Mouse (Mus musculus) limb, embryonic 11.5 days (tissue): ENCODE data around the gene Scn10a. TPM values are rescaled to one million over a fixed set of nuclear protein-coding genes. Genes with fewer than 3 reads are reported as not detected.
A peak's percentile ranks its signal among the peaks of the same experiment; 100 is the strongest.

Experiments used
- ATAC-seq: fragments of 200-750 bp; cut with Nextera tagmentation; 2 replicates; pipeline ENCODE4 v1.8.0; 2017; ENCODE audit warnings: low read depth; ENCODE audit not compliant: insufficient number of reproducible peaks, low FRiP score, low TSS enrichment
- DNase-seq: peaks from one replicate; pipeline ENCODE4 v3.0.0-alpha.2; 2015; ENCODE audit warnings: low spot score
- H3K27ac ChIP-seq: fragments of 300-500 bp; sonication (generic); replicated peaks from 2 replicates; pipeline ENCODE4 v1.5.1; 2014; ENCODE audit warnings: low read depth, mild to moderate bottlenecking, low read length
- H3K27me3 ChIP-seq: fragments of 300-500 bp; sonication (generic); 2 replicates; pipeline ENCODE4 v1.6.1; 2014; ENCODE audit warnings: mild to moderate bottlenecking, low read length, mixed read lengths; ENCODE audit not compliant: control insufficient read depth, insufficient read depth
- H3K36me3 ChIP-seq: fragments of 300-500 bp; sonication (generic); 2 replicates; pipeline ENCODE4 v1.6.1; 2014; ENCODE audit warnings: mild to moderate bottlenecking, low read length, moderate library complexity, mixed read lengths; ENCODE audit not compliant: control insufficient read depth, insufficient read depth
- H3K4me1 ChIP-seq: fragments of 300-500 bp; sonication (generic); 2 replicates; pipeline ENCODE4 v1.6.1; 2014; ENCODE audit warnings: low read length, mixed read lengths; ENCODE audit not compliant: control insufficient read depth, insufficient read depth
- H3K4me2 ChIP-seq: fragments of 300-500 bp; sonication (generic); 2 replicates; pipeline ENCODE4 v1.6.1; 2014; ENCODE audit warnings: low read depth, mild to moderate bottlenecking, moderate library complexity; ENCODE audit not compliant: severe bottlenecking
- H3K4me3 ChIP-seq: fragments of 300-500 bp; sonication (generic); 2 replicates; pipeline ENCODE4 v1.5.1; 2014; ENCODE audit warnings: low read depth, low read length
- H3K9ac ChIP-seq: fragments of 300-500 bp; sonication (generic); 2 replicates; pipeline ENCODE4 v1.6.1; 2014; ENCODE audit warnings: mild to moderate bottlenecking, low read length
- H3K9me3 ChIP-seq: fragments of 300-500 bp; sonication (generic); 2 replicates; pipeline ENCODE4 v1.6.1; 2016; ENCODE audit warnings: low read length; ENCODE audit not compliant: control insufficient read depth
- WGBS: fragments of 180-500 bp; shearing (Covaris S2); extraction: QIAGEN DNeasy Blood & Tissue Kit; methylation state at CpG from one replicate; pipeline ENCODE4 v1.1.7; 2014; 5-methylcytosine and 5-hydroxymethylcytosine counted together
- polyA plus RNA-seq: library from polyadenylated mRNA; unstranded; fragments of >200 nt; fragmentation: Nextera tagmentation; extraction: Ambion mirVana; gene quantifications from 2 replicates; pipeline ENCODE4 v1.2.1, GENCODE M21; 2014

The Scn10a gene
- polyA plus RNA-seq, 1 experiment from 2014 or later: 0.03 TPM

DNA sequence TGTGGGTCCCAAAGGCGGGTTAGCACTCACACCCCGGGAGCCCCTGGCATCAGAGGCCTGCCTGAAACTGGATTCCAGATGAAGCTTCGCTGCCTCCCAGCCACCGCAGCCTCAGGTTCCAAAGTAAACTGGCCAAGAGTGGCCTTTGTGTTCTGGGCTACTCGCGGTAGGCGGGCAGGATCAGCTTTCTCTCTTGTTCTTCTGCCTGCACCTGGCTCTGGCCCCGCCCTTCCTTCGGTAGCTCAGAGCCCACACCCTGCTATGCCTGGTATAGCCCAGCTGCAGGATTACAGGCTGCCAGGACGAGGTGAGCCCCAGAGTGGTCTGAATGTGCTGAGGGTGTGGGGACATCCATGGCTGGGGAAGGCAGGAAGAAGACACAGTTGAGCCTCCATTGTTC, 152.9 kb downstream of the Scn10a start:
- DNase-seq (no peak), ATAC-seq (no peak)
- 7% methylated on average over 10 of the region's 10 CpGs for WGBS
- H3K4me2 ChIP-seq: no peak overlapping the region
- H3K9ac ChIP-seq: no peak overlapping the region
- no peak overlapping the region for H3K27ac ChIP-seq
- H3K27me3 ChIP-seq: peaks cover 26% of the 10 kb centered on the region
- H3K9me3 ChIP-seq: no peaks in the 10 kb centered on the region
- 0 out of 2 replicates have a peak, but pooled peaks cover 3% of the 10 kb centered on the region for H3K4me1 ChIP-seq
- H3K36me3 ChIP-seq: no peaks in the 10 kb centered on the region
- H3K4me3 ChIP-seq: no peak overlapping the region

DNA sequence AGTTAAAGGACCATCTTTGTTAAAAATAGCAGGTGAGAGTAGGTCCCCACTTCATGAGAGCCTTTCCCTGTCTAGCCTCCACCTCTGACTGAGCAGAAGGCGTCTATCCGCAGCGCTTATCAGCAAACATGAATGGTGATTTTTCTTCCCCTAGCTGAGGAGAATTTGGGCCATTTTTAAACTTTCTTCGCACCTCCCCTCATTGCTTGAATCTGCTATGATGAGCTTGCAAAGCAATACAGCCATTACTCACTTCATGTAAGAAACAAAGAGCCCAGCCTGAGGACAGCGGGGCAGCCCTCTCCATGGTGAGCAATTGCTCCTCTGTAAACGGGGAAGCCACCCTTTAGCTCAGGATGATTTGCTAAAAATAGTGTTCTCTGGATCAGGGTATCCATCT, 154.3 kb downstream of the Scn10a start:
- ATAC-seq: no peak
- H3K4me1 ChIP-seq: peaks cover 5% of the 10 kb centered on the region; the same call in 1 of the 2 replicates

DNA sequence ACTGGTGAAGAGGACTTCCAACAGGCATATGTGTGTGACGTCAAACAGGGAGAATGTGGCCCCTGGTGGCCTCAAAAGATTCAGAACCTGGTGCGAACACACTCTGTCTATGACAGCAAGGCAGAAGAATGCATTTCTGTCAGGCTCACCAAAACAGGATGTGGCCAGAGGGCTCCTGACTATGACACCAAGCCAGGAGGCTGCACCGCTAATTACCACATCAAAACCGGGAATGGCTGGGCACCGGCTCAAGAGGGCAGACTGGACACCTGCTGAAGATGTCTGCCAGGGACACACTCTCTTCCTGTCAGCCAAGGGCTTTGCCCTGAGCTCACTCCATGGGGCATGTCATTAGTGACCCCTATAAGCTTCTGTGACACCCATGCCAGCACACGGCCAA, 155.5 kb downstream of the Scn10a start:
- H3K27ac ChIP-seq: no peak overlapping the region
- no peak overlapping the region for H3K4me2 ChIP-seq
- no peaks in the 10 kb centered on the region for H3K9me3 ChIP-seq
- no peak overlapping the region for H3K4me3 ChIP-seq
- DNase-seq (no peak), ATAC-seq (no peak)
- 65% methylated on average over 6 of the region's 6 CpGs for WGBS
- H3K27me3 ChIP-seq: peaks cover 16% of the 10 kb centered on the region
- H3K4me1 ChIP-seq: peaks cover 9% of the 10 kb centered on the region; the same call in 1 of the 2 replicates
- no peak overlapping the region for H3K9ac ChIP-seq
- H3K36me3 ChIP-seq: no peaks in the 10 kb centered on the region

More for the DNA sequence above, 154.3 kb downstream of the Scn10a start:
- DNase-seq: no peak
- Histone ChIP-seq H3K9ac (no peak overlapping the region), H3K4me3 (no peak overlapping the region), H3K27me3 (peaks cover 16% of the 10 kb centered on the region), H3K9me3 (no peaks in the 10 kb centered on the region), H3K36me3 (no peaks in the 10 kb centered on the region), H3K4me2 (no peak overlapping the region), H3K27ac (no peak overlapping the region)
- WGBS: 83% methylated on average over 6 of the region's 6 CpGs

DNA sequence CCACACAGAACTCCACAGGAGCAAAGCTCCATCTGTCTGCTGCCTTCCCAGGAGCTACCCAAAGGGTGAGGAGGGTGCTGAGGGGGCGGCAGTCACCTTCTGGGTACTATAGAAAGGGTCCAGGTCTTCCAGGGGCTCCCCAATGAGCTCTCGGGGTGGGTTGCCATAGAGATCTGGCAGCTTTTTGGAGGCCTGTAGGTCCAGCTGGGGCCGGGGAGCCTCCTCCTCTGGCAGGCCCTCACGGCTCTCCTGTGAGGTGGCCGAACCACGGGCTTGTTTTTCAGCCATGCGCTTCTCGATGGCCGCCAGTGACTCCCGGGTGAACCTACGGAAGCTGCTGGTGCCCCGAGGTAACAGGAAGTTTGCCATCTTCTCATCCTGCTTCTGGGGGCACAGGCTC, 156.9 kb downstream of the Scn10a start:
- Histone ChIP-seq H3K9me3 (no peaks in the 10 kb centered on the region), H3K27ac (no peak overlapping the region), H3K9ac (no peak overlapping the region), H3K4me2 (no peak overlapping the region), H3K27me3 (peaks cover 16% of the 10 kb centered on the region), H3K4me3 (no peak overlapping the region), H3K4me1 (peaks cover 12% of the 10 kb centered on the region; the same call in 1 of the 2 replicates), H3K36me3 (no peaks in the 10 kb centered on the region)
- ATAC-seq (no peak), DNase-seq (no peak)
- WGBS: 69% methylated on average over 12 of the region's 12 CpGs

DNA sequence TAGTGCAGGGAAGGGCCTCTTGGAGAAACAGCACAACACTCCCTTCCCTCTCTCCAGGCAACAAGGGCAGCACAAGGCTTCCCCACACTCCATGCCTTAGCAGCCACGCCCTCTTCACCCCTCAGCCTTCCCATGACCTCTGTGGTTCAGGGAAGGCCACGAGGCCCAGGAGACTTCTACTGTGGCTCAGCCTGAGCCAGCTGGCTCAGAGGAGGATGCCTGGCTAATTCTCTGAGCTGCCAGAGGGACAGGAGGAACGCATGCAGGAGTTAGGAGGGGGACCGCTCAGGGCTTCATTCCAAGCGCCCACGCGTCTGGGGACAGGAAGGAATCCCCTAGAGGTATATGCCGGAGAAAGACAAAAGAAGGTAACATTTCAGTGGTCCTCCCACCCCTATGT, 157.4 kb downstream of the Scn10a start:
- 58% methylated on average over 8 of the region's 8 CpGs for WGBS
- no peak for DNase-seq
- no peak overlapping the region for H3K4me2 ChIP-seq
- peaks cover 14% of the 10 kb centered on the region for H3K27me3 ChIP-seq
- peaks cover 12% of the 10 kb centered on the region; the same call in 1 of the 2 replicates for H3K4me1 ChIP-seq
- ATAC-seq: no peak
- no peak overlapping the region for H3K9ac ChIP-seq
- H3K27ac ChIP-seq: no peak overlapping the region
- H3K9me3 ChIP-seq: no peaks in the 10 kb centered on the region
- H3K36me3 ChIP-seq: no peaks in the 10 kb centered on the region
- H3K4me3 ChIP-seq: no peak overlapping the region

DNA sequence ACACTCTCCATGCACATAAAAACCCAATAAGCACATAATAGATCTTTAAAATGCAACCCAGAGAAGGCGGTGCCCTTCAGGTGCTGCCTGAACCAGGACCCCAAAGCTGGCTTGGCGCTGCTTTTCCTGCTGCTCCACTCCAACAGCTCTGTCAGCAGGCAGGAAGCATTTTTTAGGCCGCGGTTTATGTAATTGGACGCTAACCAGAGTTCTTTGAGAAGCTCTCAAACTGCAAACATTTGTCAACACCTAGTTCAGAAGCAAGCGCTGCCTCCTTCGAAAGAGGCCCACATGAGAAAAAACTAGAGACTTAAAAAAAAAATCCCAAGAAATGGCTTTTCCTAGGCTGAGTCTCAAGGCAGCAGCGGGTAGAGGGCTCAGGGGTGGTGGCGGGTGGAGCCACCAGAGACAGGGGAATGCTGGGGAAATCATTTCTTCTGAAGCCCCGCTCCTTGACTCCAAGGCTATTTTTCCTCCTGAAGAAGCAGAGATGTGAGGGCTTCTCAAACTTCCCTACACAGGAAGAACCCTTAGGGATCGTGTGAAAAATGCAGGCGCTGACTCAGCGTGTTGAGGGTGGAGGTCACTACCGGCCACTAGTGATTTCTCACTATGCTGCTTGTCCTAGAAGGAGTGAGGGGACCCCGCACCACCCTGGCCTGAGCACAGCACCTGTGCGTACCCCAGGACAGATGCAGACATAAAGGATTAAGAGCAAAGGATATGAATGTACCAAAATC, 159.4 kb downstream of the Scn10a start:
- no peak for ATAC-seq
- Histone ChIP-seq H3K9ac (no peak overlapping the region), H3K27ac (no peak overlapping the region), H3K36me3 (no peaks in the 10 kb centered on the region), H3K4me1 (peaks cover 12% of the 10 kb centered on the region; the same call in 1 of the 2 replicates), H3K4me2 (no peak overlapping the region), H3K9me3 (no peaks in the 10 kb centered on the region), H3K4me3 (no peak overlapping the region), H3K27me3 (no peaks in the 10 kb centered on the region)
- peak; percentile 32 for DNase-seq
- WGBS: 54% methylated on average over 16 of the region's 16 CpGs

Other genes starting within 250 kb of the Scn10a start
- gene Scn5a, start 140.3 kb downstream of the Scn10a start, polyA plus RNA-seq: 0.04 TPM in 1 of 2 replicates, not detected in the other
- gene Scn11a, start 106.1 kb upstream of the Scn10a start, polyA plus RNA-seq: 0.87 and 1.0 TPM in 2 replicates
- gene Wdr48, start 175.6 kb upstream of the Scn10a start, polyA plus RNA-seq: 59.6 and 64.7 TPM in 2 replicates
- 23.3 and 23.8 TPM in 2 replicates for gene Gorasp1, start 218.2 kb upstream of the Scn10a start, polyA plus RNA-seq
- 0.35 and 0.68 TPM in 2 replicates for gene Ttc21a, start 218.3 kb upstream of the Scn10a start, polyA plus RNA-seq